Mouse (Mus musculus) hindbrain, embryonic 13.5 days (tissue): ENCODE measurements around the gene Gm36079. TPM values are rescaled to one million over a fixed set of nuclear protein-coding genes. Genes with fewer than 3 reads are reported as not detected.
"Not testable (repeated sequence)": the region's sequence is repeated elsewhere in the genome, so short reads cannot be mapped to it uniquely, and the experiment has no call there.

Experiments
- ATAC-seq: fragments of 200-750 bp; cut with Nextera tagmentation; 2 replicates; pipeline ENCODE4 v1.8.0; 2017; ENCODE audit warnings: moderate TSS enrichment; ENCODE audit not compliant: low FRiP score
- H3K27ac ChIP-seq: fragments of 300-500 bp; sonication (generic); 2 replicates; pipeline ENCODE4 v1.5.1; 2015; ENCODE audit warnings: inconsistent platforms, mild to moderate bottlenecking, moderate library complexity
- H3K27me3 ChIP-seq: fragments of 300-500 bp; sonication (generic); 2 replicates; pipeline ENCODE4 v1.6.1; 2015; ENCODE audit warnings: mild to moderate bottlenecking, inconsistent platforms
- H3K36me3 ChIP-seq: fragments of 300-500 bp; sonication (generic); 2 replicates; pipeline ENCODE4 v1.6.1; 2015; ENCODE audit warnings: mild to moderate bottlenecking, inconsistent platforms
- H3K4me1 ChIP-seq: fragments of 300-500 bp; sonication (generic); replicated peaks from 2 replicates; pipeline ENCODE4 v1.6.1; 2015; ENCODE audit warnings: inconsistent platforms
- H3K4me2 ChIP-seq: fragments of 300-500 bp; sonication (generic); 2 replicates; pipeline ENCODE4 v1.6.1; 2015; ENCODE audit warnings: inconsistent platforms, mild to moderate bottlenecking, moderate library complexity
- H3K4me3 ChIP-seq: fragments of 300-500 bp; sonication (generic); 2 replicates; pipeline ENCODE4 v1.5.1; 2015; ENCODE audit warnings: mild to moderate bottlenecking, inconsistent platforms
- H3K9ac ChIP-seq: fragments of 300-500 bp; sonication (generic); 2 replicates; pipeline ENCODE4 v1.6.1; 2015; ENCODE audit warnings: mild to moderate bottlenecking, inconsistent platforms
- H3K9me3 ChIP-seq: fragments of 300-500 bp; sonication (generic); 2 replicates; pipeline ENCODE4 v1.6.1; 2016; ENCODE audit warnings: inconsistent platforms
- WGBS: fragments of 180-500 bp; shearing (Covaris S2); methylation state at CpG from one replicate; pipeline ENCODE4 v1.1.7; 2015; 5-methylcytosine and 5-hydroxymethylcytosine counted together
- polyA plus RNA-seq: library from polyadenylated mRNA; unstranded; fragments of >200 nt; fragmentation: Nextera tagmentation; extraction: Ambion mirVana; gene quantifications from 2 replicates; pipeline ENCODE4 v1.2.1, GENCODE M21; 2015

Gene Gm36079
- polyA plus RNA-seq, 1 experiment from 2014 or later, result not detected

- not testable (repeated sequence) for H3K36me3 ChIP-seq, ATAC-seq
Observed at GRCm38 (mm10) chr13:120010068-120010467, 16.7 kb downstream of the Gm36079 start.

GRCm38 (mm10) chr13:119999215-119999614 is 27.6 kb downstream of the Gm36079 start:
- not testable (repeated sequence) for H3K27ac ChIP-seq, H3K9me3 ChIP-seq, H3K27me3 ChIP-seq, H3K4me1 ChIP-seq, H3K9ac ChIP-seq, ATAC-seq, H3K4me2 ChIP-seq, H3K4me3 ChIP-seq, H3K36me3 ChIP-seq
- no CpG with 5 or more reads among the region's 4 CpGs for WGBS

More at GRCm38 (mm10) chr13:120010068-120010467, 16.7 kb downstream of the Gm36079 start:
- H3K4me2 ChIP-seq, H3K27me3 ChIP-seq, H3K4me1 ChIP-seq, H3K4me3 ChIP-seq, H3K9ac ChIP-seq, H3K9me3 ChIP-seq, H3K27ac ChIP-seq: not testable (repeated sequence)

- ATAC-seq, result peak; percentile 83
- no CpG with 5 or more reads among the region's 22 CpGs for WGBS
- not testable (repeated sequence) for H3K4me3 ChIP-seq, H3K4me1 ChIP-seq, H3K27ac ChIP-seq, H3K9ac ChIP-seq, H3K27me3 ChIP-seq, H3K4me2 ChIP-seq, H3K9me3 ChIP-seq, H3K36me3 ChIP-seq
Observed at GRCm38 (mm10) chr13:119998442-119999086, 28.2 kb downstream of the Gm36079 start.

DNA sequence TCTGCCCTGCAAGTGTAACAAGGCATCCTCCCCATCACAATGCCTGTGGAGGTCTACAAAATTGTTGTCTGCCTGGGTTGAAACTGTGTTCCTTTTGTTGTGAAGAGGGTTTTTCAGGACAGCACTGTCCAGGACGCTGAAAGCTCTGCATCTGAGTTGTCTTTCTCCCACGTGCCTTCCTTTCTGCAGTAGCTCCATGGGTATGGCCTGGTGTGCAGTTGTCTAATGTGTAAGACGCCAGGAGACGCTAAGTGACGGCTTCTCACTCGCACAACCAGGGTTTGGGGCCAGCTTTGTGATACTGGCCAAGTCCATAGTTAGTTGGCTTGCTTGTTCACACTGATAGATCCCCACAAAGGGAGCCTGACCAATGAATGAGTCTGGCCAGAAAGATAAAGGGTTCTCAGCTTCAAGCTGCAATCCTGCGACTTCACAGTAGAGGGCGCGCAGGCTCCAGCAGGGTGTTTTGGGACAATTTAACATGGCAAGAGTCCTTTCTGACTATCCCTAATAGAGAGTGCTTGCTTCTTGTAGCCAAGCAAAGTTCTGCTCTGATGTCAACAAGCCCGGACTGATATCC is 34.8 kb downstream of the Gm36079 start:
- H3K4me3 ChIP-seq, H3K36me3 ChIP-seq: not testable (repeated sequence)
- no CpG with 5 or more reads among the region's 10 CpGs for WGBS

GRCm38 (mm10) chr13:119991264-119991663 is 35.5 kb downstream of the Gm36079 start:
- H3K36me3 ChIP-seq, H3K9me3 ChIP-seq, H3K4me1 ChIP-seq, H3K4me2 ChIP-seq, H3K27me3 ChIP-seq, H3K27ac ChIP-seq, ATAC-seq, H3K4me3 ChIP-seq, H3K9ac ChIP-seq: not testable (repeated sequence)
- WGBS, result no CpG with 5 or more reads among the region's 13 CpGs

More for the DNA sequence above, 34.8 kb downstream of the Gm36079 start:
- H3K4me2 ChIP-seq, H3K4me1 ChIP-seq, ATAC-seq, H3K9me3 ChIP-seq, H3K27me3 ChIP-seq, H3K9ac ChIP-seq, H3K27ac ChIP-seq: not testable (repeated sequence)

Other genes with a start within 250 kb of the Gm36079 start
- 38.2 and 39.9 TPM in 2 replicates for gene Zfp131, start 236.1 kb downstream of the Gm36079 start, polyA plus RNA-seq
- not detected in 2 replicates for gene AF067063, start 196.8 kb downstream of the Gm36079 start, polyA plus RNA-seq
- not detected in 2 replicates for gene D13Ertd608e, start 191.0 kb downstream of the Gm36079 start, polyA plus RNA-seq
- not detected in 2 replicates for gene Tcstv1, start 132.2 kb downstream of the Gm36079 start, polyA plus RNA-seq
- gene Gm21761, start 97.7 kb downstream of the Gm36079 start, polyA plus RNA-seq, result not detected in 2 replicates
- not detected in 2 replicates for gene B020031M17Rik, start 76.2 kb downstream of the Gm36079 start, polyA plus RNA-seq
- gene Gm21188, start 25.2 kb upstream of the Gm36079 start, polyA plus RNA-seq, result not detected in 2 replicates
- gene Gm20767, start 113.2 kb upstream of the Gm36079 start, polyA plus RNA-seq, result not detected in 2 replicates
- gene Gm21818, start 145.4 kb upstream of the Gm36079 start, polyA plus RNA-seq, result not detected in 2 replicates
- not detected in 2 replicates for gene Gm21762, start 188.9 kb upstream of the Gm36079 start, polyA plus RNA-seq
- not detected in 2 replicates for gene Gm21731, start 212.1 kb upstream of the Gm36079 start, polyA plus RNA-seq
- gene AF067061, start 236.1 kb upstream of the Gm36079 start, polyA plus RNA-seq, result not detected in 2 replicates